Mouse (Mus musculus) embryonic facial prominence, embryonic 11.5 days (tissue): ENCODE measurements at regions not wholly inside any gene's neighbourhood (a gene's known extent, or its start where the extent isn't known, plus 50 kb on each side); places are given as distances from the start of the nearest gene placed in this dataset.
A peak's percentile ranks its signal among the peaks of the same experiment; 100 is the strongest.

Experiments
- ATAC-seq: fragments of 200-750 bp; cut with Nextera tagmentation; replicated peaks from 2 replicates; pipeline ENCODE4 v1.8.0; 2017; ENCODE audit warnings: low read depth; ENCODE audit not compliant: insufficient number of reproducible peaks, low FRiP score, low TSS enrichment
- DNase-seq: peaks from one replicate; pipeline ENCODE4 v3.0.0-alpha.2; 2015; ENCODE audit warnings: low spot score
- H3K27ac ChIP-seq: fragments of 300-500 bp; sonication (generic); replicated peaks from 2 replicates; pipeline ENCODE4 v1.5.1; 2014; ENCODE audit warnings: mild to moderate bottlenecking, low read depth, low read length, control low read depth
- H3K27me3 ChIP-seq: fragments of 300-500 bp; sonication (generic); 2 replicates; pipeline ENCODE4 v1.6.1; 2014; ENCODE audit warnings: mild to moderate bottlenecking, low read length, moderate library complexity, mixed read lengths; ENCODE audit not compliant: control insufficient read depth, insufficient read depth
- H3K36me3 ChIP-seq: fragments of 300-500 bp; sonication (generic); replicated peaks from 2 replicates; pipeline ENCODE4 v1.6.1; 2014; ENCODE audit warnings: low read depth, mild to moderate bottlenecking, low read length, moderate library complexity, mixed read lengths; ENCODE audit not compliant: control insufficient read depth, insufficient read depth
- H3K4me1 ChIP-seq: fragments of 300-500 bp; sonication (generic); 2 replicates; pipeline ENCODE4 v1.6.1; 2014; ENCODE audit warnings: low read length, mixed read lengths; ENCODE audit not compliant: control insufficient read depth, insufficient read depth
- H3K4me2 ChIP-seq: fragments of 300-500 bp; sonication (generic); 2 replicates; pipeline ENCODE4 v1.6.1; 2014; ENCODE audit warnings: low read depth, mild to moderate bottlenecking, control low read depth, low read length, moderate library complexity
- H3K4me3 ChIP-seq: fragments of 300-500 bp; sonication (generic); 2 replicates; pipeline ENCODE4 v1.5.1; 2014; ENCODE audit warnings: low read depth, low read length, control low read depth
- H3K9ac ChIP-seq: fragments of 300-500 bp; sonication (generic); replicated peaks from 2 replicates; pipeline ENCODE4 v1.6.1; 2014; ENCODE audit warnings: mild to moderate bottlenecking, control low read depth, low read length
- H3K9me3 ChIP-seq: fragments of 300-500 bp; sonication (generic); replicated peaks from 2 replicates; pipeline ENCODE4 v1.6.1; 2016; ENCODE audit warnings: mild to moderate bottlenecking, low read length, inconsistent platforms, mixed read lengths; ENCODE audit not compliant: control insufficient read depth
- WGBS: fragments of 180-500 bp; shearing (Covaris S2); extraction: QIAGEN DNeasy Blood & Tissue Kit; methylation state at CpG from one replicate; pipeline ENCODE4 v1.1.7; 2014; 5-methylcytosine and 5-hydroxymethylcytosine counted together

GRCm38 (mm10) chr2:116966266-116966665 lies 87.8 kb downstream of the Tmco5 start:
- no peak overlapping the region for H3K9ac ChIP-seq
- DNase-seq (no peak), ATAC-seq (no peak)
- no peak overlapping the region for H3K4me3 ChIP-seq
- H3K4me2 ChIP-seq = no peak overlapping the region
- H3K27me3 ChIP-seq = no peaks in the 10 kb centered on the region
- no peaks in the 10 kb centered on the region for H3K4me1 ChIP-seq
- no peaks in the 10 kb centered on the region for H3K9me3 ChIP-seq
- no peak overlapping the region for H3K27ac ChIP-seq
- H3K36me3 ChIP-seq = no peaks in the 10 kb centered on the region
- 100% methylated on average over 1 of the region's 1 CpGs for WGBS

GRCm38 (mm10) chr2:116971666-116972613 lies 93.4 kb downstream of the Tmco5 start:
- Histone ChIP-seq H3K4me1 (peaks cover 2% of the 10 kb centered on the region), H3K36me3 (no peaks in the 10 kb centered on the region), H3K9me3 (no peaks in the 10 kb centered on the region), H3K4me2 (peak overlapping the region; percentile 19; the same call in 1 of the 2 replicates), H3K9ac (no peak overlapping the region), H3K27me3 (no peaks in the 10 kb centered on the region), H3K27ac (peak overlapping the region; percentile 31; the same call in 1 of the 2 replicates), H3K4me3 (no peak overlapping the region)
- DNase-seq = peak; percentile 92
- WGBS = 7% methylated on average over 9 of the region's 9 CpGs
- ATAC-seq = peak; percentile 38

- DNase-seq (peak; percentile 91), ATAC-seq (peak; percentile 17; the same call in 1 of the 2 replicates)
- Histone ChIP-seq H3K9me3 (no peaks in the 10 kb centered on the region), H3K4me1 (peaks cover 4% of the 10 kb centered on the region), H3K4me3 (no peak overlapping the region), H3K4me2 (peak overlapping the region; percentile 19; the same call in 1 of the 2 replicates), H3K36me3 (no peaks in the 10 kb centered on the region), H3K9ac (no peak overlapping the region), H3K27me3 (no peaks in the 10 kb centered on the region), H3K27ac (peak overlapping the region; percentile 17; the same call in 1 of the 2 replicates)
- WGBS = 2% methylated on average over 6 of the region's 6 CpGs
These were observed 94.1 kb downstream of the Tmco5 start for GRCm38 (mm10) chr2:116972614-116972985.

- no peak overlapping the region for H3K4me2 ChIP-seq
- no peak for DNase-seq
- H3K9ac ChIP-seq = no peak overlapping the region
- H3K4me1 ChIP-seq = peaks cover 4% of the 10 kb centered on the region
- WGBS = 44% methylated on average over 3 of the region's 3 CpGs
- ATAC-seq = no peak
- H3K4me3 ChIP-seq = no peak overlapping the region
- no peaks in the 10 kb centered on the region for H3K9me3 ChIP-seq
- H3K36me3 ChIP-seq = no peaks in the 10 kb centered on the region
- H3K27me3 ChIP-seq = no peaks in the 10 kb centered on the region
- no peak overlapping the region for H3K27ac ChIP-seq
These were observed 95.0 kb downstream of the Tmco5 start for GRCm38 (mm10) chr2:116973441-116973840.

GRCm38 (mm10) chr2:116974152-116974551 lies 95.7 kb downstream of the Tmco5 start:
- Histone ChIP-seq H3K4me1 (peaks cover 4% of the 10 kb centered on the region), H3K36me3 (no peaks in the 10 kb centered on the region), H3K4me3 (no peak overlapping the region), H3K27me3 (no peaks in the 10 kb centered on the region), H3K9me3 (no peaks in the 10 kb centered on the region), H3K4me2 (no peak overlapping the region), H3K27ac (no peak overlapping the region), H3K9ac (no peak overlapping the region)
- no peak for DNase-seq
- ATAC-seq = no peak
- 68% methylated on average over 9 of the region's 9 CpGs for WGBS

GRCm38 (mm10) chr2:116974569-116975060 lies 96.1 kb downstream of the Tmco5 start:
- Histone ChIP-seq H3K27ac (peak overlapping the region; percentile 98; the same call in 1 of the 2 replicates), H3K4me3 (no peak overlapping the region; the same call in 1 of the 2 replicates), H3K9ac (peak overlapping the region; percentile 86), H3K27me3 (no peaks in the 10 kb centered on the region), H3K4me1 (peaks cover 4% of the 10 kb centered on the region), H3K9me3 (no peaks in the 10 kb centered on the region), H3K4me2 (no peak overlapping the region; the same call in 1 of the 2 replicates), H3K36me3 (no peaks in the 10 kb centered on the region)
- ATAC-seq (no peak), DNase-seq (peak; percentile 24)
- WGBS = 14% methylated on average over 7 of the region's 7 CpGs

- Histone ChIP-seq H3K9ac (peak overlapping the region; percentile 86), H3K36me3 (no peaks in the 10 kb centered on the region), H3K4me2 (peak overlapping the region; percentile 78), H3K4me1 (peaks cover 4% of the 10 kb centered on the region), H3K4me3 (peak overlapping the region; percentile 42), H3K27me3 (no peaks in the 10 kb centered on the region), H3K9me3 (no peaks in the 10 kb centered on the region), H3K27ac (peak overlapping the region; percentile 98)
- ATAC-seq (peak; percentile 10), DNase-seq (no peak)
- 1% methylated on average over 14 of the region's 14 CpGs for WGBS
These were observed 96.7 kb downstream of the Tmco5 start for GRCm38 (mm10) chr2:116975091-116975600.
